Mouse (Mus musculus) embryonic stem cell, embryonic (primary cell): ENCODE data around the gene Kcnab1.

Experiments
- CTCF ChIA-PET, 4 experiments: fragments of 300-600 bp in 2 of 4; fragments of 350-600 bp in 2 of 4; sonication (Branson Sonifier 250); formaldehyde crosslinking; loops; one replicate each; lab custom pipeline; 2022; ENCODE audit warnings: inconsistent platforms in 2 of 4; lab: Charles Lee
- POLR2A ChIA-PET, 4 experiments: fragments of 300-600 bp in 2 of 4; fragments of 350-600 bp in 2 of 4; sonication (Branson Sonifier 250); formaldehyde crosslinking; loops; one replicate each; lab custom pipeline; 2022; ENCODE audit warnings: antibody characterized with exemption in 4 of 4, inconsistent platforms in 1 of 4; lab: Charles Lee

Gene Kcnab1

GRCm38 (mm10) chr3:65108945-65109921, at the start of gene Kcnab1:
Gene Kcnab1, plus strand, starts transcription at chr3:65109384.
- ChIA-PET POLR2A (interaction anchor here in 1 of 4 experiments (1.2 kb wide), 1 partner anchor 12 kb away, joined by 3 read pairs; no protein-coding TSS in a partner anchor), CTCF (interaction anchor here in 3 of 4 experiments (0.6 to 1.6 kb wide), 4 partner anchors 209 to 242 kb away, joined by 3 to 6 read pairs (median 4); no protein-coding TSS in a partner anchor)

- POLR2A ChIA-PET = interaction anchor here in 1 of 4 experiments (0.5 kb wide), 1 partner anchor 547 kb away, joined by 3 read pairs; no protein-coding TSS in a partner anchor
These were observed 20.9 kb upstream of the Kcnab1 start for GRCm38 (mm10) chr3:65088295-65088694.

GRCm38 (mm10) chr3:65104117-65104516, 5.1 kb upstream of the Kcnab1 start:
- POLR2A ChIA-PET = no interaction called here
- CTCF ChIA-PET = no interaction called here

More at GRCm38 (mm10) chr3:65088295-65088694, 20.9 kb upstream of the Kcnab1 start:
- CTCF ChIA-PET = interaction anchor here in 1 of 4 experiments (0.6 kb wide), 1 partner anchor 36 kb away, joined by 3 read pairs; no protein-coding TSS in a partner anchor

GRCm38 (mm10) chr3:65110190-65110589, 1.0 kb downstream of the Kcnab1 start:
- ChIA-PET POLR2A (no interaction called here), CTCF (interaction anchor here in 1 of 4 experiments (1.6 kb wide), 1 partner anchor 208 kb away, joined by 6 read pairs; no protein-coding TSS in a partner anchor)

- POLR2A ChIA-PET = interaction anchor here in 1 of 4 experiments (0.6 kb wide), 1 partner anchor 578 kb away, joined by 5 read pairs; no protein-coding TSS in a partner anchor
- CTCF ChIA-PET = no interaction called here
These were observed 2.0 kb downstream of the Kcnab1 start for GRCm38 (mm10) chr3:65111176-65111575.

- CTCF ChIA-PET = interaction anchor here in 1 of 4 experiments (0.6 kb wide), 1 partner anchor 800 kb away, joined by 4 read pairs; no protein-coding TSS in a partner anchor
- POLR2A ChIA-PET = no interaction called here
These were observed 6.0 kb downstream of the Kcnab1 start for GRCm38 (mm10) chr3:65115164-65115563.

GRCm38 (mm10) chr3:65116958-65117357, 7.8 kb downstream of the Kcnab1 start:
- POLR2A ChIA-PET = no interaction called here
- CTCF ChIA-PET = no interaction called here

GRCm38 (mm10) chr3:65117365-65117764, 8.2 kb downstream of the Kcnab1 start:
- POLR2A ChIA-PET = no interaction called here
- CTCF ChIA-PET = no interaction called here

GRCm38 (mm10) chr3:65124975-65125374, 15.8 kb downstream of the Kcnab1 start:
- POLR2A ChIA-PET = interaction anchor here in 1 of 4 experiments (0.6 kb wide), 1 partner anchor 78 kb away, joined by 4 read pairs; no protein-coding TSS in a partner anchor
- CTCF ChIA-PET = no interaction called here

GRCm38 (mm10) chr3:65129625-65130024, 20.4 kb downstream of the Kcnab1 start:
- CTCF ChIA-PET = interaction anchor here in 1 of 4 experiments (0.6 kb wide), 1 partner anchor 1105 kb away, joined by 3 read pairs; no protein-coding TSS in a partner anchor
- POLR2A ChIA-PET = no interaction called here

GRCm38 (mm10) chr3:65134931-65135330, 25.7 kb downstream of the Kcnab1 start:
- ChIA-PET POLR2A (no interaction called here), CTCF (no interaction called here)

- CTCF ChIA-PET = no interaction called here
- POLR2A ChIA-PET = interaction anchor here in 1 of 4 experiments (0.6 kb wide), 1 partner anchor 34 kb away, joined by 6 read pairs; no protein-coding TSS in a partner anchor
These were observed 27.7 kb downstream of the Kcnab1 start for GRCm38 (mm10) chr3:65136897-65137296.

- POLR2A ChIA-PET = no interaction called here
- CTCF ChIA-PET = no interaction called here
These were observed 29.6 kb downstream of the Kcnab1 start for GRCm38 (mm10) chr3:65138739-65139138.

- CTCF ChIA-PET = no interaction called here
These were observed 36.0 kb downstream of the Kcnab1 start for GRCm38 (mm10) chr3:65145152-65145551.

GRCm38 (mm10) chr3:65151808-65152207, 42.6 kb downstream of the Kcnab1 start:
- CTCF ChIA-PET = no interaction called here

More at GRCm38 (mm10) chr3:65145152-65145551, 36.0 kb downstream of the Kcnab1 start:
- POLR2A ChIA-PET = interaction anchor here in 1 of 4 experiments (0.8 kb wide), 1 partner anchor 383 kb away, joined by 3 read pairs; the partner anchor contains the start of gene Tiparp

GRCm38 (mm10) chr3:65172964-65173363, 63.8 kb downstream of the Kcnab1 start:
- POLR2A ChIA-PET = interaction anchor here in 1 of 4 experiments (0.6 kb wide), 1 partner anchor 685 kb away, joined by 3 read pairs; no protein-coding TSS in a partner anchor
- CTCF ChIA-PET = interaction anchor here in 1 of 4 experiments (0.6 kb wide), 1 partner anchor 16 kb away, joined by 3 read pairs; no protein-coding TSS in a partner anchor

More at GRCm38 (mm10) chr3:65151808-65152207, 42.6 kb downstream of the Kcnab1 start:
- POLR2A ChIA-PET = no interaction called here

- ChIA-PET POLR2A (interaction anchor here in 1 of 4 experiments (1.1 kb wide), 1 partner anchor 13 kb away, joined by 3 read pairs; no protein-coding TSS in a partner anchor), CTCF (no interaction called here)
These were observed 65.4 kb downstream of the Kcnab1 start for GRCm38 (mm10) chr3:65174564-65174963.

GRCm38 (mm10) chr3:65175819-65176218, 66.6 kb downstream of the Kcnab1 start:
- ChIA-PET CTCF (no interaction called here), POLR2A (interaction anchor here in 1 of 4 experiments (0.6 kb wide), 1 partner anchor 903 kb away, joined by 3 read pairs; no protein-coding TSS in a partner anchor)

GRCm38 (mm10) chr3:65176846-65177245, 67.7 kb downstream of the Kcnab1 start:
- CTCF ChIA-PET = no interaction called here
- POLR2A ChIA-PET = no interaction called here
